Mouse (Mus musculus) adrenal gland, adult 2 months (tissue): ENCODE results near the gene Oasl1. TPM values are rescaled to one million over a fixed set of nuclear protein-coding genes. Genes with fewer than 3 reads are reported as not detected.

Experiments used
- DNase-seq: peaks from one replicate; pipeline ENCODE4 v3.0.0; 2021
- polyA plus RNA-seq: library from polyadenylated mRNA; depleted of rRNA; stranded (reverse); fragments of >200 nt; gene quantifications from 2 replicates; pipeline ENCODE4 v1.2.3, GENCODE M21; 2012; rRNA removed
- total RNA-seq, 2 experiments: library from RNA; stranded (reverse); gene quantifications; 2 replicates each; pipeline ENCODE4 v1.2.3; 2021

The Oasl1 gene
- total and polyA plus RNA-seq, 3 experiments = 0.98 to 7.4 (median 1.3) TPM

- DNase-seq = no peak
Measured at GRCm38 (mm10) chr5:114969609-114970215, 46.7 kb downstream of the Oasl1 start.

GRCm38 (mm10) chr5:114970824-114971227 lies 47.8 kb downstream of the Oasl1 start, which contains the start of gene Hnf1a:
Gene Hnf1a, minus strand, starts transcription at chr5:114971094.
- peak; percentile 16 for DNase-seq

- no peak for DNase-seq
Measured at GRCm38 (mm10) chr5:114972201-114972600, 49.2 kb downstream of the Oasl1 start.

GRCm38 (mm10) chr5:114973131-114973530 lies 50.1 kb downstream of the Oasl1 start:
- no peak for DNase-seq

- no peak for DNase-seq
Measured at GRCm38 (mm10) chr5:114976935-114977334, 53.9 kb downstream of the Oasl1 start.

- DNase-seq = no peak
Measured at GRCm38 (mm10) chr5:114978473-114978872, 55.4 kb downstream of the Oasl1 start.

GRCm38 (mm10) chr5:114978888-114979249 lies 55.8 kb downstream of the Oasl1 start:
- no peak for DNase-seq

GRCm38 (mm10) chr5:114979250-114980121 lies 56.4 kb downstream of the Oasl1 start:
- peak; percentile 82 for DNase-seq

GRCm38 (mm10) chr5:114980122-114980748 lies 57.2 kb downstream of the Oasl1 start:
- no peak for DNase-seq

- no peak for DNase-seq
Measured at GRCm38 (mm10) chr5:114982001-114982400, 59.0 kb downstream of the Oasl1 start.

GRCm38 (mm10) chr5:114985074-114985473 lies 62.0 kb downstream of the Oasl1 start:
- DNase-seq = no peak

Other genes starting within 250 kb of the Oasl1 start
- 10 to 100 TPM; 48.5 to 64.7 TPM for gene Gltp, start 232.3 kb upstream of the Oasl1 start, total RNA-seq
- gene Gltp, start 232.3 kb upstream of the Oasl1 start, polyA plus RNA-seq = 135 and 167 TPM in 2 replicates
- 1 to 10 TPM; 5.5 to 7.6 TPM for gene Tchp, start 215.5 kb upstream of the Oasl1 start, total RNA-seq
- 13.8 and 14.2 TPM in 2 replicates for gene Tchp, start 215.5 kb upstream of the Oasl1 start, polyA plus RNA-seq
- gene Ankrd13a, start 148.6 kb upstream of the Oasl1 start, total RNA-seq = 10 to 100 TPM; 78.4 to 92.4 TPM
- 51.1 and 51.8 TPM in 2 replicates for gene Ankrd13a, start 148.6 kb upstream of the Oasl1 start, polyA plus RNA-seq
- 10 to 100 TPM; 35.5 to 40.9 TPM for gene Git2, start 147.7 kb upstream of the Oasl1 start, total RNA-seq
- gene Git2, start 147.7 kb upstream of the Oasl1 start, polyA plus RNA-seq = 37.7 and 40.5 TPM in 2 replicates
- gene 1500011B03Rik, start 99.8 kb upstream of the Oasl1 start, total RNA-seq = 10 to 100 TPM; 23.1 to 36.6 TPM
- 29.7 and 30.6 TPM in 2 replicates for gene 1500011B03Rik, start 99.8 kb upstream of the Oasl1 start, polyA plus RNA-seq
- not detected for gene 4930519G04Rik, start 69.6 kb upstream of the Oasl1 start, total RNA-seq
- not detected in 2 replicates for gene 4930519G04Rik, start 69.6 kb upstream of the Oasl1 start, polyA plus RNA-seq
- not detected for gene Gm9936, start 64.6 kb upstream of the Oasl1 start, total RNA-seq
- not detected in 2 replicates for gene Gm9936, start 64.6 kb upstream of the Oasl1 start, polyA plus RNA-seq
- gene Oasl2, start 26.3 kb upstream of the Oasl1 start, total RNA-seq = 10 to 100 TPM; 11.6 to 12.2 TPM
- 7.6 and 7.7 TPM in 2 replicates for gene Oasl2, start 26.3 kb upstream of the Oasl1 start, polyA plus RNA-seq
- 10 to 100 TPM; 36.2 to 55.3 TPM for gene 2210016L21Rik, start 18.9 kb downstream of the Oasl1 start, total RNA-seq
- 24.5 and 28.1 TPM in 2 replicates for gene 2210016L21Rik, start 18.9 kb downstream of the Oasl1 start, polyA plus RNA-seq
- gene Hnf1a, start 47.9 kb downstream of the Oasl1 start, total RNA-seq = under 1 TPM in 1 of 2 experiments, not detected in 1; 0.09 TPM
- gene Hnf1a, start 47.9 kb downstream of the Oasl1 start, polyA plus RNA-seq = 0.03 TPM in 1 of 2 replicates, not detected in the other
- gene Sppl3, start 87.9 kb downstream of the Oasl1 start, total RNA-seq = 10 to 100 TPM; 42.3 to 49.4 TPM
- gene Sppl3, start 87.9 kb downstream of the Oasl1 start, polyA plus RNA-seq = 66.2 and 68.2 TPM in 2 replicates
- gene Gm10401, start 175.1 kb downstream of the Oasl1 start, total RNA-seq = not detected
- not detected in 2 replicates for gene Gm10401, start 175.1 kb downstream of the Oasl1 start, polyA plus RNA-seq
- gene Acads, start 196.1 kb downstream of the Oasl1 start, total RNA-seq = 100 to 1,000 TPM; 181 to 208 TPM
- gene Acads, start 196.1 kb downstream of the Oasl1 start, polyA plus RNA-seq = 279 and 310 TPM in 2 replicates
- gene Unc119b, start 211.7 kb downstream of the Oasl1 start, total RNA-seq = 10 to 100 TPM; 32.0 to 44.8 TPM
- gene Unc119b, start 211.7 kb downstream of the Oasl1 start, polyA plus RNA-seq = 37.5 and 39.2 TPM in 2 replicates
- 100 to 1,000 TPM; 165 to 185 TPM for gene Mlec, start 234.9 kb downstream of the Oasl1 start, total RNA-seq
- gene Mlec, start 234.9 kb downstream of the Oasl1 start, polyA plus RNA-seq = 74.7 and 96.9 TPM in 2 replicates